Mouse (Mus musculus): ENCODE data around the gene Snrnp25. TPM values are rescaled to one million over a fixed set of nuclear protein-coding genes. Genes with fewer than 3 reads are reported as not detected.
A peak's percentile ranks its signal among the peaks of the same experiment; 100 is the strongest.

The Snrnp25 gene
- polyA plus RNA-seq, 1 experiment from 2014 or later, result 61.4 TPM

- H3K4me3 ChIP-seq (replicated peaks), result no peak overlapping the region
- H3K36me3 ChIP-seq (replicated peaks), result 0 out of 2 replicates have a peak, but pooled peaks cover 6% of the 10 kb centered on the region
- H3K4me1 ChIP-seq, result peaks cover 32% of the 10 kb centered on the region
- 89% methylated on average over 10 of the region's 10 CpGs for WGBS
- H3K9ac ChIP-seq, result no peak overlapping the region
- H3K4me2 ChIP-seq, result no peak overlapping the region
- no peak for ATAC-seq (ENCODE audit: low FRiP score)
- no peak overlapping the region for H3K27ac ChIP-seq
- H3K27me3 ChIP-seq, result peaks cover 44% of the 10 kb centered on the region
- H3K9me3 ChIP-seq, result no peaks in the 10 kb centered on the region
Observed at GRCm38 (mm10) chr11:32219287-32219686, 14.1 kb downstream of the Snrnp25 start.

- Histone ChIP-seq H3K4me3 (replicated peaks) (peak overlapping the region; percentile 60), H3K27me3 (peaks cover 55% of the 10 kb centered on the region), H3K27ac (no peak overlapping the region), H3K4me1 (peaks cover 32% of the 10 kb centered on the region), H3K4me2 (peak overlapping the region; percentile 97), H3K36me3 (replicated peaks) (0 out of 2 replicates have a peak, but pooled peaks cover under 1% of the 10 kb centered on the region), H3K9me3 (no peaks in the 10 kb centered on the region), H3K9ac (peak overlapping the region; percentile 81; the same call in 1 of the 2 replicates)
- peak; percentile 5; the same call in 1 of the 2 replicates for ATAC-seq (ENCODE audit: low FRiP score)
- 33% methylated on average over 10 of the region's 10 CpGs for WGBS
Observed at GRCm38 (mm10) chr11:32220607-32221224, 15.5 kb downstream of the Snrnp25 start.

DNA sequence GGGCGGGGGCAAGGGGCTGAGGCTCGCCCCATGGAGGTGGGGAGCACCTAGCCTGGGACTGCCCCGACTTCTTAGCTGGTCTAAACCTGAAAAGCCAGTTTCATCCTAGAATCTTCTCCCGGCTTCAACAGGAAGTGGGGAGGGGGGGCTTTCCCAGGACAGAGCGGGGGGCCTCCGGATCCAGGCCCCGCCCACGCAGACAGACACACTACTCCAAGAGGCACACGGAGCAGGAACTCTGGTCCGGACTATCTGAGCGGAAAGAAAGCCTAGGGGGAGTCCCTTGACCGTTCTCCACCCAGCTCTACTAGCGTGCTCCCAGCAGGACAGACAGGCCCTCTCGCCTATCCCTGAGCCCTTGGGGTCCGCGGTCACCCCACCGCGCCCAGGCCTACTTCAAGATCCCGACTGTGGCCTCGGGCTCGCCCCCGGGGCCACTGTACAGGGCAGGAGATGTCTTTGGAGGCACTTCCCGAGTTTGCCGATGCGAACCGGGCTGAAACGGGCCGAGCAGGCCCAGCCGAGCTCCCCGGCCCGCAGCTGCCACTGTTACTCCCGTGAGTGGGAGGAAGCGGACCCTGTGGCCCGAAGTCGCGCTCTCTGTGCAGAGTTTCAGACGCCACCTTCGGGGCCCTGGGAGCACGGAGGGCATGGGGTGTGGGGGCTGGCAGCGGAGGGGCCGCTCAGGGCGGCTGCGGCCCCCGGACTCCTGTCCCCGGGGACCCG, 16.2 kb downstream of the Snrnp25 start:
- H3K27ac ChIP-seq, result peak overlapping the region; percentile 57
- peaks cover 32% of the 10 kb centered on the region for H3K4me1 ChIP-seq
- H3K4me2 ChIP-seq, result peak overlapping the region; percentile 97
- no peaks in the 10 kb centered on the region for H3K36me3 ChIP-seq (replicated peaks)
- H3K9me3 ChIP-seq, result no peaks in the 10 kb centered on the region
- H3K9ac ChIP-seq, result peak overlapping the region; percentile 81
- peaks cover 55% of the 10 kb centered on the region for H3K27me3 ChIP-seq
- ATAC-seq (ENCODE audit: low FRiP score), result peak; percentile 5; the same call in 1 of the 2 replicates
- H3K4me3 ChIP-seq (replicated peaks), result peak overlapping the region; percentile 60
- 1% methylated on average over 44 of the region's 46 CpGs for WGBS

DNA sequence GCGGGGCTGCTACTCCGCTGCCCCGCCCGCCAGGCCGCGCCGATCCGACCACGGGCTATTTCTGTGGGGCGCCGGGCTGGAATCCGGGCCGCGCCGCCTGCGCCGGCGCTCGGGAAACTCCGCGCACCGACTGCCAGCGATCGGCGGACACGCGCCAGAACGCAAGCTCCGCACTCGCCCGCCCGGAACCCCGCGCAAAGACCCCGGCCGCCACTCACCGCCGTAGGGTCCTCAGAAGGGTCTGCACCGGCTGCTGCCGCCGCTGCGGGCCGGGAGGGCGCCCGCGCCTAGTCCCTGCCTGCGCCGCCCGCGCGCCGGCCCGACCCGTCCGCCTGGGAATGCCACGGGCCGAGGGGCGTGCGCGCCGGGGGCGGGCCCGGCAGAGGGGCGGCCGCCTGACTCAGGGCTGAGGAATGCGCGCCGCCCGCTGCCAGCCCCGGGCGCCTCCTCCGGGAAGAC, 16.8 kb downstream of the Snrnp25 start, which contains the start of gene Rhbdf1:
Rhbdf1 (minus strand) TSS at position 350 of the 459 bp plus-strand sequence.
- H3K9me3 ChIP-seq, result no peaks in the 10 kb centered on the region
- no peaks in the 10 kb centered on the region for H3K36me3 ChIP-seq (replicated peaks)
- H3K4me2 ChIP-seq, result peak within 1 kb of the TSS; percentile 97
- H3K4me3 ChIP-seq (replicated peaks), result peak within 1 kb of the TSS; percentile 60
- peaks cover 36% of the 10 kb centered on the region for H3K4me1 ChIP-seq
- H3K27ac ChIP-seq, result peak within 1 kb of the TSS; percentile 57
- ATAC-seq (ENCODE audit: low FRiP score), result peak; percentile 42
- peak within 1 kb of the TSS; percentile 81 for H3K9ac ChIP-seq
- 1% methylated on average over 66 of the region's 72 CpGs for WGBS
- peaks cover 55% of the 10 kb centered on the region for H3K27me3 ChIP-seq

- H3K4me3 ChIP-seq (replicated peaks), result peak overlapping the region; percentile 60
- H3K9me3 ChIP-seq, result no peaks in the 10 kb centered on the region
- H3K36me3 ChIP-seq (replicated peaks), result no peaks in the 10 kb centered on the region
- peak overlapping the region; percentile 81 for H3K9ac ChIP-seq
- H3K27ac ChIP-seq, result no peak overlapping the region
- peaks cover 43% of the 10 kb centered on the region for H3K4me1 ChIP-seq
- H3K27me3 ChIP-seq, result peaks cover 55% of the 10 kb centered on the region
- 7% methylated on average over 21 of the region's 21 CpGs for WGBS
- ATAC-seq (ENCODE audit: low FRiP score), result no peak
- peak overlapping the region; percentile 97 for H3K4me2 ChIP-seq
Observed at GRCm38 (mm10) chr11:32222570-32223194, 17.5 kb downstream of the Snrnp25 start.

DNA sequence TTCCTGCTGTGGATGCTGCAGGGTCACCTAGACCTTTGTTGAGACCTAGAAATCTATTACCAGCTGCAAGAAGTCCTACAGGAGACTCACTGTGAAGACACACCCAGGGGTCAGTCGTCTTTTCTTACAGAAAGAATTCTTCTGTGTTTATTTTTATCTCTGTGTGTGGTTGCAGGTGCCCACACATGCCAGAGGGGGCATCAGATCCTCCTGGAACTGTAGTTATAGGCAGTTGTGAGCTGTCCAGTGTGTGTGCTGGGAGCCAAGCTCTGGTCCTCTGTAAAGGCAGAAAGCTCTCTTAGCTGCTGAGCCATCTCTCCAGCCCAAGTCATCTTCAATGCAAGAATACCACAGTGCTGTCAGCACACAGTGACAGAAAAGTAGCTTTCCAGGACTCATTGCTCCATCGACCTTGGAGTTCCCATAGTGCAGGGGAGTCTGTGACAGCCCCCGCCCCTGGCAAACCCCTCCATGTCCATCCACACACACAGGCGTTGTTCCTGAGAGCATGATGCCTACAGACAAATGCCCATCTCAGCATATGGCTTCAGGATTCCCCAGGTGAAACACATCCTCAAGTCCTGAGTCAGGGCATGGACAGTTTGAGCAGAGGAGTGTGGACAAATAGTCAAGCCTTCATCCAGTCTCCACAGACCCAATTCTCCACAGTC, 18.2 kb downstream of the Snrnp25 start:
- no peaks in the 10 kb centered on the region for H3K9me3 ChIP-seq
- no peak overlapping the region for H3K9ac ChIP-seq
- H3K4me3 ChIP-seq (replicated peaks), result no peak overlapping the region
- peaks cover 40% of the 10 kb centered on the region for H3K4me1 ChIP-seq
- ATAC-seq (ENCODE audit: low FRiP score), result no peak
- H3K27ac ChIP-seq, result no peak overlapping the region
- 73% methylated on average over 4 of the region's 4 CpGs for WGBS
- no peak overlapping the region for H3K4me2 ChIP-seq
- H3K36me3 ChIP-seq (replicated peaks), result no peaks in the 10 kb centered on the region; the same call in 1 of the 2 replicates
- H3K27me3 ChIP-seq, result peaks cover 55% of the 10 kb centered on the region

DNA sequence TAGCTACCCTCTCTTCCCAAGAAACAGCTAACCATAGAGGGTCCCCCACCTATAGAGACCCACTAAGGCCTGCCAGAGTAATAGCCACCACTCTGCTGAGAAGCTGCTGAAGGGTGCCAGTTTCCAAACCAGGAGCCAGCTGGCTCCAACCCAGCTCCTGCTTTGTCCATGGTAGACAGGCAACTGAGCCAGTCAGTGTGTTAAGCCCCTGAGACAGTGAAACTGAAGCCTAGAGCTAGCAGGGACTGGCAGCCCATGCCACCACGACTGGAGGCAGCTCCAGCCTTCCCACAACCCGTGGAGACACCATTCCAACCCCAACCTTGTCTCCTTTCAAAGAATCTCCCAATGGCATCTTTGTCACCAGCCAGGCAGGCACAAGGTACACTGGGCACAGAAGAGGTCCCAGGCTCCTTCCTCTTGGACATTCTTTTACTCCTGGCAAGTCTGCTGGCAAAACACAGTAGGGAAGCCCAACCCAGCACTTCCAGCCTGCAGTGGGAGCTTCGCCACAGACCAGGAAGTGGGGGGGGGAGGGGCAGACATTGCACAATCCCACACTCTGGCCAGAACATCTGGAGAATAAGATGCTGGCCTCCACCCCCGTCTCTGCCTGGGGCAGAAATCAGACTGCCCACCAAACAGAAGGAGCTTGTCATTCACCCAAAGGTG, 19.4 kb downstream of the Snrnp25 start:
- Histone ChIP-seq H3K36me3 (replicated peaks) (peaks cover 7% of the 10 kb centered on the region; the same call in 1 of the 2 replicates), H3K9me3 (no peaks in the 10 kb centered on the region), H3K9ac (no peak overlapping the region), H3K27ac (0 out of 2 replicates have a peak overlapping the region, but pooled peaks have one; percentile 38), H3K27me3 (peaks cover 55% of the 10 kb centered on the region), H3K4me3 (replicated peaks) (no peak overlapping the region), H3K4me2 (no peak overlapping the region), H3K4me1 (peaks cover 35% of the 10 kb centered on the region)
- 41% methylated on average over 4 of the region's 4 CpGs for WGBS
- no peak for ATAC-seq (ENCODE audit: low FRiP score)

DNA sequence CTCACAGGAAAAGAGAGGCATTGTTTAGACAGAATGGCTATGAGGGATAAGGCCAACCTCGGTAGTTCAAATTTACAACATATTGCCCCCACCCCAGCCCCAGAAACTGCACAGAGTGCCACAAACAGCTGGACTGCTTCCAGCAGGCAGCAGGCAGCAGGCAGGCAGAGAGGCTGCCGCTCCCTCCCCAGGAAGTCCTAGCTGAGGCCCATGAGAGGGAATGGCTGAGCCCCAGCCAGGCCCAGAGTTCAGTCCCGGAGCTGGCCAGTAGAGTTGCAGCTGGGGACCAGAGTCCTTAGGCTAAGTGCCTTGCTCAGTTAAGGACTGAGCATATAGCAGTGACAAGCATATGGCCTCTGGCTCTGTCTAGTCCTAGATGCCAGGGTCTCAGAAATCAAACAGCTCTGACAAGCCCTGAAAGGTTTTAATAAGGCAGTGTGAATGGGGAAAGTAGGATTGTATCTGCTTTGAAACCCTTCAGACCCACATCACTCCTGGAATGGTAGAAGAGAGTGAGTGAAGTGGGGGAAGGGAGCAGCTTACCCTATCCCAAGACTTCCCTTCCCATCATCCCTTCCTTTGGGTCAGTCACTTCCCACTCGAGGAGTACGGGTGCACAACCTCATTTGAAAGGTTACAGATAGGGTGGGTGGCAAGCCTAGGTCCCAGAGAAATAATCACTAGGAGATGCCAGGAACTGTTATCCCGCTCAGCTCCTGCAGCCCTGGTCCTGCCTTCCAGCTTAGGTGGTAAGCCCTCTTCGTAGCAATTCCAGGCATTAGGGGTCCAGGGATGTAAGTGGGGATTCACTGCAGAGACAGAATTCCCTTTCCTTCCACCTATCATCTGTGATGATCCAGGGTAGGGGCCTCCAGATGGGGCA, 20.2 kb downstream of the Snrnp25 start:
- Histone ChIP-seq H3K4me3 (replicated peaks) (no peak overlapping the region), H3K9me3 (no peaks in the 10 kb centered on the region), H3K9ac (no peak overlapping the region), H3K27me3 (peaks cover 49% of the 10 kb centered on the region), H3K27ac (peak overlapping the region; percentile 38; the same call in 1 of the 2 replicates), H3K36me3 (replicated peaks) (peaks cover 12% of the 10 kb centered on the region), H3K4me2 (no peak overlapping the region), H3K4me1 (peaks cover 32% of the 10 kb centered on the region)
- 65% methylated on average over 7 of the region's 7 CpGs for WGBS
- no peak for ATAC-seq (ENCODE audit: low FRiP score)

- Histone ChIP-seq H3K27ac (peak within 1 kb of the TSS; percentile 38; the same call in 1 of the 2 replicates), H3K4me3 (replicated peaks) (peak within 1 kb of the TSS; percentile 65), H3K9ac (peak within 1 kb of the TSS; percentile 74), H3K4me1 (peaks cover 28% of the 10 kb centered on the region), H3K4me2 (peak within 1 kb of the TSS; percentile 70), H3K27me3 (peaks cover 40% of the 10 kb centered on the region), H3K36me3 (replicated peaks) (peaks cover 21% of the 10 kb centered on the region), H3K9me3 (no peaks in the 10 kb centered on the region)
- ATAC-seq (ENCODE audit: low FRiP score), result peak; percentile 83
- 4% methylated on average over 47 of the region's 47 CpGs for WGBS
Observed at GRCm38 (mm10) chr11:32226124-32226871, 21.1 kb downstream of the Snrnp25 start, which contains the start of gene Mpg. TSS of gene Mpg (plus strand) at chr11:32226505.

GRCm38 (mm10) chr11:32227041-32227440, 21.8 kb downstream of the Snrnp25 start:
- Histone ChIP-seq H3K27me3 (peaks cover 33% of the 10 kb centered on the region), H3K9ac (peak overlapping the region; percentile 74), H3K4me2 (peak overlapping the region; percentile 70), H3K4me3 (replicated peaks) (peak overlapping the region; percentile 65), H3K27ac (no peak overlapping the region), H3K4me1 (peaks cover 22% of the 10 kb centered on the region), H3K36me3 (replicated peaks) (peaks cover 28% of the 10 kb centered on the region), H3K9me3 (no peaks in the 10 kb centered on the region)
- ATAC-seq (ENCODE audit: low FRiP score), result no peak
- WGBS, result 25% methylated on average over 1 of the region's 1 CpGs
